Mouse (Mus musculus) myocyte (in vitro differentiated cells): ENCODE results near the gene Aqp12.

ENCODE experiments used
- POLR2A ChIP-seq: IDR thresholded peaks from one replicate; pipeline ENCODE4 v1.6.1; 2011; ENCODE audit warnings: low read depth, mild to moderate bottlenecking, control low read depth, moderate library complexity; ENCODE audit not compliant: insufficient read length
- TCF12 ChIP-seq: IDR thresholded peaks from one replicate; pipeline ENCODE4 v1.6.1; 2011; ENCODE audit warnings: mild to moderate bottlenecking, control low read depth; ENCODE audit not compliant: poor library complexity, insufficient read depth, severe bottlenecking
- TCF3 ChIP-seq: IDR thresholded peaks from one replicate; pipeline ENCODE4 v1.6.1; 2011; ENCODE audit warnings: low read depth, control low read depth; ENCODE audit not compliant: insufficient read length

GRCm38 (mm10) chr1:92972854-92973253 is 33.3 kb upstream of the Aqp12 start:
- no peak for TF ChIP-seq POLR2A
- TF ChIP-seq TCF12: no peak
- no peak for TF ChIP-seq TCF3
